Mouse (Mus musculus): Measurements from ENCODE around the gene Stab2. TPM values are rescaled to one million over a fixed set of nuclear protein-coding genes. Genes with fewer than 3 reads are reported as not detected.

The Stab2 gene
- polyA plus RNA-seq, 1 experiment from 2014 or later: 0.32 TPM

DNA sequence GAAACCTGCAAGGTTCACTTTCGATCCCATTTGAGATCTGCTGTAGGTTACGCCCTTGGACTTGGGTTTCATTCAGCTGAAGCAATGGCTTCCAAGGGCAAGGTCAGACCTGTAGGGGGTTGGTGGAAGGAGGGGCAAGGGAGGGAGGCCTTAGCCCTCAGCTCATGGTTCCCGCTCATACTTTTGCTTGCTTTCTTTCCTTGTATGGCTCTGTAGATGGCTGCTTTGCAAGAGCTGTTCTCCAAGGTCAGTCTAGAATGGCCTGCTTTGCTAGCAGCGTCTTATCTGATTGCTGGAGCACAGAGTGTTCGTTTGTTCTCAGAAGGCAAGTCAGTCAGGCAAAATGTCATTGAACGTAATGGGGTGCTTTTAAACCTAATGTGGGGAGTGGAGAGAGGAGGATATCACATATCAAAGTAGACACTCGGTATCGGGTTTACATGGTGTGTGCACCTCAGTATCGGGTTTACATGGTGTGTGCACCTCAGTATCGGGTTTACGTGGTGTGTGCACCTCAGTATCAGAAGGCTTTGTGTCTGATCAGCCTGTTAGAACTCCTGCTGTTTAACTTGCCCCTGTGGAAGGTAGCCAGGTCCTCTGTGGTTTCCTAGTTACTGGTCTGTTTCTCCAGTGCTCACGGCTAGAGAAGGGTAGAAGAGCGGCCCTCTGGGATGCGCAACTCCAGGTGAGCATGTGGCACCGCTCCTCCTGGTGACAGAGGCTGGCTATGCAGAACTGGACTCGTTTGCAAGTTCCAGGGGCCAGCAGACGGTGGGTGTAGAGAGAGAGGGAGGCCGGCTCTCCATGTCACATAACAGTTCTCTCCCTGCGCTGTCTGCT, 193.3 kb downstream of the Stab2 start:
- Histone ChIP-seq H3K9me3 (no peaks in the 10 kb centered on the region), H3K4me3 (no peak overlapping the region), H3K36me3 (no peaks in the 10 kb centered on the region), H3K27ac (no peak overlapping the region), H3K9ac (no peak overlapping the region), H3K4me1 (peaks cover 24% of the 10 kb centered on the region), H3K4me2 (replicated peaks) (no peak overlapping the region), H3K27me3 (no peaks in the 10 kb centered on the region)
- 52% methylated on average over 19 of the region's 19 CpGs for WGBS
- ATAC-seq (ENCODE audit: low FRiP score, low read depth): no peak

DNA sequence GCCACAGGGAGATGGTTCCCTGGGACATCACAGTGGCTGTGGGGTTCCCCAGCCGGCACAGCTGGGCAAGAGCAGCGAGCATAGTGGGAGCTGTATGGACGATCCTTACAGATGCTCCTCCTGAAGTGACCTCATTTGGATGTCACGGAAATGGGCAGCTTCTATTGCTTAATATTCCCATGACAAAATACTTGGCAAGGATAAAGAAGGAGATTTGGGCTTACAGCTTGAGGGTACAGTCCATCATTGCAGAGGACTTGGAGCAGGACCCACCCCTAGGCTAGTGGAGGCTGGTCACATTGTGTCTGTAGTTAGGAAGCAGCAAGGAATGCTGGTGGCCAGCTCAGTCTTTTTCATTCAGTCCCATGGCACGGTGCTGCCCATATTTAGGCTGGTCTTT, 197.2 kb downstream of the Stab2 start:
- peaks cover 21% of the 10 kb centered on the region for H3K4me1 ChIP-seq
- H3K4me3 ChIP-seq: no peak overlapping the region
- H3K9ac ChIP-seq: no peak overlapping the region
- H3K27ac ChIP-seq: no peak overlapping the region
- ATAC-seq (ENCODE audit: low FRiP score, low read depth): no peak
- 96% methylated on average over 5 of the region's 5 CpGs for WGBS
- no peaks in the 10 kb centered on the region for H3K36me3 ChIP-seq
- H3K9me3 ChIP-seq: no peaks in the 10 kb centered on the region
- H3K27me3 ChIP-seq: no peaks in the 10 kb centered on the region
- H3K4me2 ChIP-seq (replicated peaks): no peak overlapping the region

DNA sequence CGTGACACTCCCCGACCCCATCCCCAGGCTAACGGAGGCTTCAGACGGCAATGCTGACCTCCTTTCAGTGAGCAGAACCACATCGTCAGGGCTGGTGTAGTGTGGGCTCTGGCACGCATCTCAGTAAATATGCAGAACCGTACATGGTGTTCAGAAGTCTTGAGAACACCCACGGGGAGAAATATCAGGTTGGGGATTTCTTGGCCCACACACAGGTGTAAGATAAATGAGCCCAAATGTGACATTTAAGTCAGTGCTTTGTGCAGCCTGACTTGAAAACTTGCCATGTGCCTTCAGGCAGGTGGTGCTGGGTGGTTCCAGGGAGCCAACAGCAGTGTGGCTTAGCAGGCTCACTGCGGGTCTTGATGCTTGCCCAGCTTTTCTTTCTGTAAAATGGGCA, 197.8 kb downstream of the Stab2 start:
- Histone ChIP-seq H3K27ac (no peak overlapping the region), H3K4me3 (no peak overlapping the region), H3K27me3 (no peaks in the 10 kb centered on the region), H3K4me1 (peaks cover 19% of the 10 kb centered on the region), H3K36me3 (no peaks in the 10 kb centered on the region), H3K9ac (no peak overlapping the region), H3K4me2 (replicated peaks) (no peak overlapping the region), H3K9me3 (no peaks in the 10 kb centered on the region)
- no peak for ATAC-seq (ENCODE audit: low FRiP score, low read depth)
- WGBS: 81% methylated on average over 9 of the region's 9 CpGs

DNA sequence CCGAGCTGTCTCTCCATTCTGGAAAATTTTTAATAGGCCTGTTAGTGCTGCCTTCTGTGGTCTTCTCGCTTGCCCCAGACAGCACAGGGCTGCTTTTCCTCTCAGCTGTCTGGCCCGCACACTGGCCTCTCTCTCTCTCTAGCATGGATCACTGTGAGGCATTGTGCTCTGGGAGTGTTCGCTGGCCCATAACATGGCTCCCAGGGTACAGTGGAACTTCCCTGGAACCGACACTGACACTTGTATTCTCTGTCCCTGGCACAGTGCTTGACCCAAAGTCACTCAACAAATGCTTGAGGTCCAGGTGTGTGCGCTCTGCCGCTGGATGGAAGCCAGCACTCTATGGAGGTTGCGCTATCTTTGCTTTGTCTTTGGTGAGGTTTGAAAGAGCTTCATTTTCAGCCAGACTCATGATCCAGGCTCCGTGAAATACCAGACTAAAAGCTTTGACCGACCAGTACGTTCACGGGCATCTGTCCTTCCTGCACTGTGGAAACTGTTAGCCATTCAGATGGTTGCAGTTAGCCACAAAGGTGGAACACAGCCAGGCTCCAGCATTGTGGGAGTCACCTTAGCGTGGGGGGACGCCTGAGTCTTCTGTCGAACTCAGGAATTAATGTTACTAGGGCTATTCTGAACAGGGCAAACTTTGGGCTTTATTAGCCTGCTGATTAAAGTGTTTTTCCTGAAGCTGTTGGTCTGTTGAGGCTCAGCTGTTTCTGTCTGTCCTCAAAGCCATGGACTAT, 199.6 kb downstream of the Stab2 start:
- Histone ChIP-seq H3K4me1 (peaks cover 6% of the 10 kb centered on the region; the same call in 1 of the 2 replicates), H3K9me3 (no peaks in the 10 kb centered on the region), H3K4me2 (replicated peaks) (no peak overlapping the region), H3K4me3 (no peak overlapping the region), H3K27me3 (no peaks in the 10 kb centered on the region), H3K27ac (peak overlapping the region; percentile 28; the same call in 1 of the 2 replicates), H3K36me3 (no peaks in the 10 kb centered on the region), H3K9ac (no peak overlapping the region)
- no peak for ATAC-seq (ENCODE audit: low FRiP score, low read depth)
- WGBS: 73% methylated on average over 15 of the region's 15 CpGs

DNA sequence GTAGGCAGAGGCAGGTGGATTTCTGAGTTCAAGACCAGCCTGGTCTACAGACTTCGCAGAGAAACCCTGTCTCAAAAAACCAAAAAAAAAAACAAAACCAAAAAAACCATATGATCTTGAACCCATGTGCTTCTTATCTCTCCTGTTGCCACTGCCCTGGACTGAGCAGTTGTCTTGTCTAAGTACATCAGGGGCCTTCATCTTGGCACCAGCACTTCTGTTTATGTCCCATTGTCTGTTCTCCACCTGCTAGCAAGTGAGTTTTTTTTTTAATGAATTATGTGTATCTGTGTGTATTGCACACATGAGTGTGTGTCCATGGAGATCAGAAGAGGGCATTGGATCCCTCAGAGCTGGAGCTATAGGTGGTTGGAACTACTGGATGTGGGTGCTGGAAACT, 200.5 kb downstream of the Stab2 start:
- Histone ChIP-seq H3K9me3 (no peaks in the 10 kb centered on the region), H3K27me3 (no peaks in the 10 kb centered on the region), H3K9ac (no peak overlapping the region), H3K4me1 (peaks cover 6% of the 10 kb centered on the region; the same call in 1 of the 2 replicates), H3K4me2 (replicated peaks) (no peak overlapping the region), H3K36me3 (no peaks in the 10 kb centered on the region), H3K27ac (no peak overlapping the region), H3K4me3 (no peak overlapping the region)
- ATAC-seq (ENCODE audit: low FRiP score, low read depth): no peak
- 91% methylated on average over 1 of the region's 1 CpGs for WGBS

DNA sequence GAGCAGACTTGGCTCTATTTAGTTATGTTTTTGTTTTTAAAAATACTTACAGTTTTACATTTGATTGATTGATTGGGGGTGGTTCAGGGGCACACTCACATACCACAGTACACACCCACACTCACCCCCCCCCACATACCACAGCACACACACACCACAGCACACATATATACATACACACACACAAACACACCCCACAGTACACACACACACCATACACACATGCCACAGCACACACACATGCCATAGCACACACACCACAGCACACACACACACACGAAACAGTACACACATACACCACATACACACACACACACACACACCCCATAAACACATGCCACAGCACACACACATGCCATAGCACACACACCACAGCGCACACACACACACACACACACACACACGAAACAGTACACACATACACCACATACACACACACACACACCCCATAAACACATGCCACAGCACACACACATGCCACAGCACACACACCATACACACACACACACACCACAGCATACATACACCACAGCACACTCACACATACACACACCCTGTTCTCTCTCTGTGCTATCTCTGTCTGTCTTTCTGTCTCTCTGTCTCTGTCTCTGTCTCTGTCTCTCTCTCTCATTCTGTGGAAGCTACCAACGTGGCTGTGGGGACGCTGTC, 211.6 kb downstream of the Stab2 start:
- no peak overlapping the region for H3K4me2 ChIP-seq (replicated peaks)
- ATAC-seq (ENCODE audit: low FRiP score, low read depth): no peak

DNA sequence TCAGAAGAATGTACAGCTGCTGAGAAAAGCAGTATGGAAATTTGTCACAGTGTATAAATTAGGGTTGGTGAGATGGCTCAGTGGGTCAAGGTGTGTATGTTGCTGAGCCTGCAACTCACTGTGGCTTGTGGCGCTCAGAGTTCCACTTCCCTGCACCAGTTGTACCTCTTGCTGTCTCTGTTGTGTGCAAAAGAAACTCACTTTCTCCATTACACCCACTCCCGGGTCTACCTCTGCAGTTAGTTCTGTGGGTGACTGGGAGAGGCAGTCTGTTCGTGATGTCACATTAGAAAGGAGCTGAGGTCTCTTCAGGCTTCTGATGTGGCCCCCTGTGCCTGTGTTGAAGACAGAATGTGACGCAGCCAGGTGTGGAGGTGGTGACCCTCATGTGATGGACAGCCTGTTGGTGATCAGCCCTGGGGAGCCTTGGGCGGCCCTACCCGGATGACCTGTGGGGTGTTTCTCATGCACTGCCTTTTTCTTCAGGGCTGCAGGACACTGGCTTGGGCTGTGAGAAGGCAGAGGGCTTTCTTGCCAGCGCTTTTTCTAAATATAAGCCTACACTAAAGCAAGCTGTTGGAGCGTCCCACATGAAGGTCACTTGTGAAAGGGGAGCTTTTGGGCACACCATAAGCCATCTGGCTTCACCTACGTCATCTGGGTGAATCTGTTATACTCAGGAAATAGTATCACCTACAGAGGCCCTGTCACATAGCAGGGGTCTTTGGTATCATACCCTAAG, 212.9 kb downstream of the Stab2 start:
- no peak for ATAC-seq (ENCODE audit: low FRiP score, low read depth)
- Histone ChIP-seq H3K4me2 (replicated peaks) (no peak overlapping the region), H3K27ac (no peak overlapping the region), H3K9ac (no peak overlapping the region), H3K4me3 (no peak overlapping the region), H3K36me3 (no peaks in the 10 kb centered on the region), H3K4me1 (no peaks in the 10 kb centered on the region), H3K9me3 (no peaks in the 10 kb centered on the region), H3K27me3 (no peaks in the 10 kb centered on the region)
- WGBS: 88% methylated on average over 9 of the region's 9 CpGs

More for the DNA sequence above, 211.6 kb downstream of the Stab2 start:
- Histone ChIP-seq H3K4me3 (no peak overlapping the region), H3K27ac (no peak overlapping the region), H3K36me3 (no peaks in the 10 kb centered on the region), H3K27me3 (no peaks in the 10 kb centered on the region), H3K4me1 (no peaks in the 10 kb centered on the region), H3K9me3 (no peaks in the 10 kb centered on the region), H3K9ac (no peak overlapping the region)
- WGBS: 92% methylated on average over 5 of the region's 5 CpGs

DNA sequence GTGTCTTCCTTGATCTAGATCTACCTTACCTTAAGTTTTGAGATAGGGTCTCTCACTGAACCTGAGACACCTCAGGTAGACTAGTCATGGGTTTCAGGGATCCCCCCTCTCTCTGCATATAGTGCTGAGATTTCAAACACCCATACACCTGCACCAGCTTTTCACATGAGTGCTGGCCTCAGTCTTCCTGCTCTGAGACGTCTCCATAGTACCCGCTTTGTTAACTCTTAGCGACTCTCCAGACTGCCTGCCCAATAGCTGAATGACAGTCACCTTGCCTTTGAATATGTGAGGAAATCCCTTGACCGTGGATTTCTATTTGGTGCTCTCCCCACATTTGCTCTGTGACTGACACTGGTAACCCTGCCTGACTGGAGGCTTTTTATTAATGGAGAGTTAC, 213.6 kb downstream of the Stab2 start:
- Histone ChIP-seq H3K27ac (no peak overlapping the region), H3K4me2 (replicated peaks) (no peak overlapping the region), H3K4me3 (no peak overlapping the region), H3K4me1 (no peaks in the 10 kb centered on the region), H3K27me3 (no peaks in the 10 kb centered on the region), H3K9me3 (no peaks in the 10 kb centered on the region), H3K36me3 (no peaks in the 10 kb centered on the region), H3K9ac (no peak overlapping the region)
- WGBS: 91% methylated on average over 4 of the region's 4 CpGs
- no peak for ATAC-seq (ENCODE audit: low FRiP score, low read depth)

DNA sequence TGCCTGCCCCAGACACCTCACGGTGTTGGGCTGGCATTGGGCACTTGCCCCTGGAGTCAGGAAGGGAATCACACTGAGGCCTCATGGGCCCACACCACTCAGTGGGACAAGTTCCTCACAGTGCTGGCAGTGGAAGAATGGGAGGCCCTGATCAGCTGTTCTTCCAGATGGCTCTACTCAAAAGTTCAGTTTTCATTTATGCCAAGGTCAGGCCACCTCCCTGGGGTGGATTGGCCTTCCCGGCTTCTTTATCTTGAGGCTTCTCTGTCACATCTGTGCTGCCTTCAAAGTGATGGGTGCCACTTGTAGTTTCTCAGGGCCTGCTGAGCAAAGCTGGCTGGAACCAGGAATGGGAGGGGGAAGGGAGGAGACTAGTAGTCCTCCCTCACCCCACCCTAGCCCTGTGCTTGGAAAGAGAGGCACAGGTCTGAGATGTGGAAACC, 214.3 kb downstream of the Stab2 start:
- no peaks in the 10 kb centered on the region for H3K9me3 ChIP-seq
- H3K27ac ChIP-seq: no peak overlapping the region
- no peak overlapping the region for H3K4me2 ChIP-seq (replicated peaks)
- 64% methylated on average over 2 of the region's 2 CpGs for WGBS
- H3K36me3 ChIP-seq: no peaks in the 10 kb centered on the region
- no peak for ATAC-seq (ENCODE audit: low FRiP score, low read depth)
- H3K4me1 ChIP-seq: no peaks in the 10 kb centered on the region
- H3K9ac ChIP-seq: no peak overlapping the region
- no peak overlapping the region for H3K4me3 ChIP-seq
- H3K27me3 ChIP-seq: no peaks in the 10 kb centered on the region

DNA sequence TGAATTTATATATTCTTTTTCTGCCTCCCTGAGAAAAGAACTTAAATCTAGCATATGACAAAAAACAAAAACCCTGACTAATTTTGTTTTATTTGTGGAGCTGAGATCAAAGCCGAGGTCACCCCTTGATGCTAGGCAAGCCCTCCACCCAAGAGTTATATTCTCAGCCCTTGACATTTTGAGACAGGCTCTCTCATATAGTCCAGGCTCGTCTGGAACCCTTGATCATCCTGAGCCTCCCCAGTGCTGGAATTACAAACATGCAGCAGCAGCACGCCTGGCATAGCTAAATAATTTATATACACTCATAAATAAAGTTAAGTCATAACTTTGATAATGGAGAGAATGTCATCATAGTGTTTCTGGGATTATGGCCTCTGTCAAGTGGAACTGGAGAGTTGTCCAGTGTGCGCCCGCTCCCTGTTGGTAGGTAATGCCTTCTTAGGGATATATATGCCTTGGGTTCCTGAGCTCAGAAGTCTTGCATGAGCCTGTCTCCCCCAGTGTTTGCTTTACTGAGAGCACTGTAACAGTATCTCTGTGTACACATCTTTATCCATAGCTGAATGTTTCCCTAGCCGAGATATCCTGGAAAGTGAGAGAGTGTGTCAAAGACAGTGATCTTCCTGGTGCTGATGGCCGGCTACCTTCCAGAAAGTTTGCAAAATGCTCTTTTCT, 216.2 kb downstream of the Stab2 start:
- no peak for ATAC-seq (ENCODE audit: low FRiP score, low read depth)
- no peaks in the 10 kb centered on the region for H3K36me3 ChIP-seq
- H3K9ac ChIP-seq: no peak overlapping the region
- H3K4me2 ChIP-seq (replicated peaks): no peak overlapping the region
- no peak overlapping the region for H3K4me3 ChIP-seq
- H3K9me3 ChIP-seq: no peaks in the 10 kb centered on the region
- 0 out of 2 replicates have a peak, but pooled peaks cover 8% of the 10 kb centered on the region for H3K4me1 ChIP-seq
- H3K27ac ChIP-seq: no peak overlapping the region
- H3K27me3 ChIP-seq: no peaks in the 10 kb centered on the region
- WGBS: 67% methylated on average over 7 of the region's 7 CpGs

Data from limb, embryonic 13.5 days (tissue).